Mouse (Mus musculus): ENCODE measurements around the gene Olfr118. TPM values are rescaled to one million over a fixed set of nuclear protein-coding genes. Genes with fewer than 3 reads are reported as not detected.
"Not testable (repeated sequence)": the region's sequence is repeated elsewhere in the genome, so short reads cannot be mapped to it uniquely, and the experiment has no call there.

Gene Olfr118
- not detected in 2 replicates for polyA plus RNA-seq (2012; ENCODE audit: insufficient read depth, insufficient read length, low replicate concordance, missing spikeins)

- WGBS: 67% methylated on average over 2 of the region's 2 CpGs
Observed at GRCm38 (mm10) chr17:37666688-37667087, at the start of gene Olfr118. TSS of gene Olfr118 (plus strand) at chr17:37666988.

GRCm38 (mm10) chr17:37627009-37627408 lies 39.8 kb upstream of the Olfr118 start, which contains the start of the genes Olfr115 and Olfr116:
TSS of gene Olfr115 (minus strand) at chr17:37627109.
TSS of gene Olfr116 (minus strand) at chr17:37627199.
- Histone ChIP-seq H3K27ac (ENCODE audit: insufficient read depth, low read depth, low read length) (no peak within 1 kb of the TSS), H3K4me1 (ENCODE audit: control insufficient read depth, insufficient read depth, low read length) (no peaks in the 10 kb centered on the region), H3K4me3 (ENCODE audit: insufficient read depth, low read depth, low read length) (no peak within 1 kb of the TSS)
- WGBS: 85% methylated on average over 2 of the region's 2 CpGs
- TF ChIP-seq POLR2A (IDR thresholded peaks at IDR 0.05; ENCODE audit: insufficient read depth, low read depth, low read length): no peak
- TF ChIP-seq CTCF (IDR thresholded peaks at IDR 0.05; ENCODE audit: insufficient read depth, low read depth, low read length): no peak

More at GRCm38 (mm10) chr17:37666688-37667087, at the start of gene Olfr118:
- no peaks in the 10 kb centered on the region for H3K4me1 ChIP-seq (ENCODE audit: control insufficient read depth, insufficient read depth, low read length)
- H3K4me3 ChIP-seq (ENCODE audit: insufficient read depth, low read depth, low read length): no peak within 1 kb of the TSS
- H3K27ac ChIP-seq (ENCODE audit: insufficient read depth, low read depth, low read length): no peak within 1 kb of the TSS
- TF ChIP-seq POLR2A (IDR thresholded peaks at IDR 0.05; ENCODE audit: insufficient read depth, low read depth, low read length) (no peak), CTCF (IDR thresholded peaks at IDR 0.05; ENCODE audit: insufficient read depth, low read depth, low read length) (no peak)

GRCm38 (mm10) chr17:37663682-37664081 lies 3.1 kb upstream of the Olfr118 start, which contains the start of gene Olfr117:
TSS of gene Olfr117 (minus strand) at chr17:37663782.
- Histone ChIP-seq H3K4me1 (ENCODE audit: control insufficient read depth, insufficient read depth, low read length) (no peaks in the 10 kb centered on the region), H3K27ac (ENCODE audit: insufficient read depth, low read depth, low read length) (no peak within 1 kb of the TSS), H3K4me3 (ENCODE audit: insufficient read depth, low read depth, low read length) (no peak within 1 kb of the TSS)
- TF ChIP-seq POLR2A (IDR thresholded peaks at IDR 0.05; ENCODE audit: insufficient read depth, low read depth, low read length): no peak
- TF ChIP-seq CTCF (IDR thresholded peaks at IDR 0.05; ENCODE audit: insufficient read depth, low read depth, low read length): no peak
- 60% methylated on average over 1 of the region's 1 CpGs for WGBS

- not testable (repeated sequence) for H3K4me1 ChIP-seq (ENCODE audit: control insufficient read depth, insufficient read depth, low read length); H3K27ac ChIP-seq (ENCODE audit: insufficient read depth, low read depth, low read length); H3K4me3 ChIP-seq (ENCODE audit: insufficient read depth, low read depth, low read length)
- 63% methylated on average over 1 of the region's 1 CpGs for WGBS
Observed at GRCm38 (mm10) chr17:37696264-37696663, 29.5 kb downstream of the Olfr118 start, which contains the start of gene Olfr119. TSS of gene Olfr119 (plus strand) at chr17:37696564.

GRCm38 (mm10) chr17:37721508-37721907 lies 54.7 kb downstream of the Olfr118 start, which contains the start of gene Olfr120:
TSS of gene Olfr120 (plus strand) at chr17:37721808.
- Histone ChIP-seq H3K27ac (ENCODE audit: insufficient read depth, low read depth, low read length) (no peak within 1 kb of the TSS), H3K4me1 (ENCODE audit: control insufficient read depth, insufficient read depth, low read length) (no peaks in the 10 kb centered on the region), H3K4me3 (ENCODE audit: insufficient read depth, low read depth, low read length) (no peak within 1 kb of the TSS)
- WGBS: 75% methylated on average over 1 of the region's 1 CpGs
- TF ChIP-seq POLR2A (IDR thresholded peaks at IDR 0.05; ENCODE audit: insufficient read depth, low read depth, low read length) (no peak), CTCF (IDR thresholded peaks at IDR 0.05; ENCODE audit: insufficient read depth, low read depth, low read length) (no peak)

Other genes with a start within 250 kb of the Olfr118 start
- not detected in 2 replicates for gene Olfr108, start 221.5 kb upstream of the Olfr118 start, polyA plus RNA-seq (2012; ENCODE audit: insufficient read depth, insufficient read length, low replicate concordance, missing spikeins)
- gene Olfr109, start 208.1 kb upstream of the Olfr118 start, polyA plus RNA-seq (2012; ENCODE audit: insufficient read depth, insufficient read length, low replicate concordance, missing spikeins): not detected in 2 replicates
- gene H2-M2, start 183.4 kb upstream of the Olfr118 start, polyA plus RNA-seq (2012; ENCODE audit: insufficient read depth, insufficient read length, low replicate concordance, missing spikeins): not detected in 2 replicates
- not detected in 2 replicates for gene Olfr110, start 174.5 kb upstream of the Olfr118 start, polyA plus RNA-seq (2012; ENCODE audit: insufficient read depth, insufficient read length, low replicate concordance, missing spikeins)
- gene Olfr111, start 159.0 kb upstream of the Olfr118 start, polyA plus RNA-seq (2012; ENCODE audit: insufficient read depth, insufficient read length, low replicate concordance, missing spikeins): not detected in 2 replicates
- not detected in 2 replicates for gene Olfr112, start 97.5 kb upstream of the Olfr118 start, polyA plus RNA-seq (2012; ENCODE audit: insufficient read depth, insufficient read length, low replicate concordance, missing spikeins)
- not detected in 2 replicates for gene Olfr113, start 89.3 kb upstream of the Olfr118 start, polyA plus RNA-seq (2012; ENCODE audit: insufficient read depth, insufficient read length, low replicate concordance, missing spikeins)
- not detected in 2 replicates for gene Olfr114, start 74.2 kb upstream of the Olfr118 start, polyA plus RNA-seq (2012; ENCODE audit: insufficient read depth, insufficient read length, low replicate concordance, missing spikeins)
- gene Olfr115, start 39.9 kb upstream of the Olfr118 start, polyA plus RNA-seq (2012; ENCODE audit: insufficient read depth, insufficient read length, low replicate concordance, missing spikeins): not detected in 2 replicates
- gene Olfr116, start 39.8 kb upstream of the Olfr118 start, polyA plus RNA-seq (2012; ENCODE audit: insufficient read depth, insufficient read length, low replicate concordance, missing spikeins): not detected in 2 replicates
- not detected in 2 replicates for gene Olfr117, start 3.2 kb upstream of the Olfr118 start, polyA plus RNA-seq (2012; ENCODE audit: insufficient read depth, insufficient read length, low replicate concordance, missing spikeins)
- gene Olfr119, start 29.6 kb downstream of the Olfr118 start, polyA plus RNA-seq (2012; ENCODE audit: insufficient read depth, insufficient read length, low replicate concordance, missing spikeins): not detected in 2 replicates
- not detected in 2 replicates for gene Olfr120, start 54.8 kb downstream of the Olfr118 start, polyA plus RNA-seq (2012; ENCODE audit: insufficient read depth, insufficient read length, low replicate concordance, missing spikeins)
- gene Olfr121, start 81.9 kb downstream of the Olfr118 start, polyA plus RNA-seq (2012; ENCODE audit: insufficient read depth, insufficient read length, low replicate concordance, missing spikeins): not detected in 2 replicates
- gene Olfr122, start 101.6 kb downstream of the Olfr118 start, polyA plus RNA-seq (2012; ENCODE audit: insufficient read depth, insufficient read length, low replicate concordance, missing spikeins): not detected in 2 replicates
- not detected in 2 replicates for gene Olfr123, start 126.5 kb downstream of the Olfr118 start, polyA plus RNA-seq (2012; ENCODE audit: insufficient read depth, insufficient read length, low replicate concordance, missing spikeins)
- gene Olfr124, start 132.9 kb downstream of the Olfr118 start, polyA plus RNA-seq (2012; ENCODE audit: insufficient read depth, insufficient read length, low replicate concordance, missing spikeins): not detected in 2 replicates
- not detected in 2 replicates for gene Olfr125, start 166.0 kb downstream of the Olfr118 start, polyA plus RNA-seq (2012; ENCODE audit: insufficient read depth, insufficient read length, low replicate concordance, missing spikeins)
- gene Olfr126, start 180.5 kb downstream of the Olfr118 start, polyA plus RNA-seq (2012; ENCODE audit: insufficient read depth, insufficient read length, low replicate concordance, missing spikeins): not detected in 2 replicates
- gene Olfr127, start 233.4 kb downstream of the Olfr118 start, polyA plus RNA-seq (2012; ENCODE audit: insufficient read depth, insufficient read length, low replicate concordance, missing spikeins): not detected in 2 replicates